Mouse (Mus musculus) CD4-positive, CD25-positive, alpha-beta regulatory T cell, adult 2 months (primary cell): ENCODE results near the gene Tmem117.

Experiments
- DNase-seq: peaks from one replicate; pipeline ENCODE4 v3.0.0-alpha.2; 2012; ENCODE audit warnings: low read depth, low spot score

Gene Tmem117

DNA sequence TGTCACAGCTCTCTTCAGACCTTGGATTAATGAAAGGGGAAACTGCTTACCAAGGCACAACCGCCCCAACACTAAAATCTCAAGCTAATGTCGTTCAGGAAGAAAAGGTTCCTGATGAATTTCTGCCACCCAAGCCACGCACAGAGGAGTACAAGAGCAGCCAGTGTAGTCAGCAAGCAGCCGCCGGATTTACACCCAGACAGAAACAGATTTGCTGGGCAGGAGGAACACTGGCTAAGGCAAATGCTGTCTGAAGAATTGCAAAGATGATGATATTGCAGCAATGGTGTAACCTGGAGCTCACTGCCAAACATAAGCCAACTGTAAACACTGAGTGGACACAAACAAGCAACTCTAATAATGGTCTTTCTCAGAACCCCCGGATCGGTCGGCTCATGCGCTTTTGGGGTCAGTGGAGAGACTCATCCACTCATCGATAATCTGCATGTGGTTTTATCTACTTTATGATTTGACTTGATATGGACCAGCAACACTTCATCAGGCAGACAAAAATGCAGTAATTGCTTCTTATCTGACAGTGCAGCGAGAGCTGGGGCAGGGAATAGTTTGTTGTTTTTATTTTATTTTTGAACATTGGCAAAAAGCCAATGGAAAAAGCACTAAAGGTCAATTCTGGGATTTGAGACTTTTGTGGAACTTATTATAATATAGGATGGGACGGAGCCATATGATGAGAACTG lies 509.8 kb downstream of the Tmem117 start:
- DNase-seq, result no peak

GRCm38 (mm10) chr15:95144131-95144530 lies 515.1 kb downstream of the Tmem117 start:
- no peak for DNase-seq

- no peak for DNase-seq
Measured at GRCm38 (mm10) chr15:95145118-95145517, 516.1 kb downstream of the Tmem117 start.
